Mouse (Mus musculus) heart, adult 2 months (tissue): Measurements from ENCODE around the gene Itgb1. TPM values are rescaled to one million over a fixed set of nuclear protein-coding genes. Genes with fewer than 3 reads are reported as not detected.

ENCODE experiments used
- DNase-seq, 2 experiments: peaks; one replicate each; pipeline ENCODE4 v3.0.0; 2021
- H3K27ac ChIP-seq: fragments of 200-600 bp; 2 replicates; pipeline ENCODE4 v1.8.1; 2022
- H3K27me3 ChIP-seq: fragments of 200-500 bp; 2 replicates; pipeline ENCODE4 v1.6.1; 2012; ENCODE audit warnings: mild to moderate bottlenecking, low read length, inconsistent platforms, mixed read lengths; ENCODE audit not compliant: control insufficient read depth, insufficient read depth
- H3K36me3 ChIP-seq: fragments of 200-500 bp; 2 replicates; pipeline ENCODE4 v1.6.1; 2012; ENCODE audit warnings: low read length, inconsistent platforms; ENCODE audit not compliant: control insufficient read depth, insufficient read depth
- H3K4me1 ChIP-seq: fragments of 200-500 bp; 2 replicates; pipeline ENCODE4 v1.6.1; 2011; ENCODE audit warnings: low read length; ENCODE audit not compliant: control insufficient read depth, insufficient read depth
- H3K4me3 ChIP-seq: fragments of 200-600 bp; 2 replicates; pipeline ENCODE4 v1.8.1; 2022
- H3K79me2 ChIP-seq: fragments of 200-500 bp; replicated peaks from 2 replicates; pipeline ENCODE4 v1.6.1; 2012; ENCODE audit warnings: mild to moderate bottlenecking, inconsistent platforms, low read length, moderate library complexity, mixed read lengths; ENCODE audit not compliant: control insufficient read depth, insufficient read depth
- H3K9ac ChIP-seq: fragments of 200-500 bp; 2 replicates; pipeline ENCODE4 v1.6.1; 2012; ENCODE audit warnings: low read depth, mild to moderate bottlenecking, control low read depth, inconsistent platforms, low read length, mixed read lengths
- CTCF ChIP-seq: fragments of 200-600 bp; IDR thresholded peaks from 2 replicates; pipeline ENCODE4 v1.8.1; 2022; ENCODE audit warnings: antibody characterized with exemption, mild to moderate bottlenecking, moderate library complexity
- EP300 ChIP-seq: fragments of 200-500 bp; IDR thresholded peaks from 2 replicates; pipeline ENCODE4 v1.6.1; 2011; ENCODE audit warnings: low read depth, low read length, control low read depth; ENCODE audit not compliant: insufficient read depth
- POLR2A ChIP-seq: fragments of 200-500 bp; IDR thresholded peaks from 2 replicates; pipeline ENCODE4 v1.6.1; 2011; ENCODE audit warnings: mild to moderate bottlenecking, low read depth, low read length, control low read depth; ENCODE audit not compliant: insufficient read depth
- WGBS: fragments of 180-500 bp; shearing (Covaris S2); methylation state at CpG from one replicate; pipeline ENCODE4 v1.1.7; 2018; 5-methylcytosine and 5-hydroxymethylcytosine counted together
- intact Hi-C: fragments of 180-260 bp; cut with DNase I; formaldehyde crosslinking; loops from one replicate; pipeline ENCODE4 v1.15.1; 2025
- long read RNA-seq: library from polyadenylated mRNA; stranded (forward); transcript quantifications from one replicate; pipeline ENCODE4 v2.0.0, GENCODE M21; 2021
- polyA plus RNA-seq: library from polyadenylated mRNA; depleted of rRNA; stranded (reverse); fragments of >200 nt; gene quantifications from 2 replicates; pipeline ENCODE4 v1.2.3, GENCODE M21; 2012; rRNA removed
- total RNA-seq, 2 experiments: library from RNA; stranded (reverse); gene quantifications; 2 replicates each; pipeline ENCODE4 v1.2.3; 2021

The Itgb1 gene
- total RNA-seq (100 to 1,000 TPM; 338 to 365 TPM), polyA plus RNA-seq (80.5 and 178 TPM in 2 replicates)
- long read RNA-seq, transcript Itgb1-201 (16 exons, 3,815 nt), result major isoform, 139 of 341 reads
- long read RNA-seq, partial matches to known transcripts, result 32 of 341 reads
- long read RNA-seq, other reads (novel, unspliced or antisense), result 168 of 341 reads

DNA sequence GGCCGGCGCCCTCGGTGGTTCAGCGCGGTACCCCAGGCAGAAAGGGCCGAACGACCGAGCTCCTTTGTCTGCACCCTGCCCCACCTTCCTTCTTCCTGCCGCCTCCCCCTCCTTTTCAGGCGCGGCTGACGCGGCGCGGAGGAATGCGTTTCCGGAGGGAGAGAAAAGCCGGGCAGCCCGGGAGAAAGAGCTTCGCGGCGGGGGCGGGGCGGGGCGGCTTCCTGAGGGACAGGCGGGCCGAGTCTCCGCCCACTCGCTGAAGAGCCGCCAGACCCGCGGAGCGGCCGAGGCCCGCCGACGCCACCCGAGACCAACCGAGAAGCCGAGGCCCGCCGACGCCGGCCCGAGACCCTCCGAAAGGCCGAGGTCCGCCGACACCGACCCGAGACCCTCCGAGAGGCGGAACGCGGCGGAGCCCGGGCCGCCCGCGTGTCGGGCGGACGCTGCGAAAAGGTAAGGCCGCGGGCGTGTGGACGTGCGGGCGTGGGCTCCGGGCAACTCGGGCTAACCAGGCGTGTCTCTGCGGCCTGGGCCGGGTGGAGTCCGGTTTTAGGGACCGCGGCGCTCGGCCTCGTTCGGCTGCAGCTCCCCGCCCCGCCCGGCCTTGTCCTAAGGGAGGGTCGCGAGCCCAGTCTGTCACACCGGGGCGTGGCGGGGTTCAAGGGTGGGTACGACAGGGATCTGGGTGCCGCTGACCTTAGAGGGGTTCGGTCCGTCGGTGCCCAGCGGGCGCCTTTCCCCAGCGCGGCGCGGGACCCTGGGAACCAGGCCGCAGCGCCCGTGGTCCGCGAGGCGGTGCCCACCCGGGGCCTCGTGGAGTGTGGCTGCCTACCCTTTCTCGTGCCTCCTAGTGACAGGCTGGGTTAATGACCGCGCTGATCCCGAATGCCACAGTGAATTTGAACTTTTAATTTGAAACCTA, at the start of gene Itgb1:
Itgb1 (plus strand) TSS at position 148 of the 922 bp plus-strand sequence.
- H3K4me3 ChIP-seq, result peak within 1 kb of the TSS; percentile 74
- peak; percentile 95 to 96 for DNase-seq
- H3K36me3 ChIP-seq, result peaks cover 23% of the 10 kb centered on the region
- peaks cover 11% of the 10 kb centered on the region for H3K4me1 ChIP-seq
- peaks cover 6% of the 10 kb centered on the region; the same call in 1 of the 2 replicates for H3K79me2 ChIP-seq
- TF ChIP-seq CTCF (peak; percentile 68), POLR2A (peak; percentile 94), EP300 (0 out of 2 replicates have a peak, but pooled peaks have one; percentile 49)
- peak within 1 kb of the TSS; percentile 92 for H3K27ac ChIP-seq
- under 1% methylated on average over 111 of the region's 113 CpGs for WGBS
- intact Hi-C loops, result loop anchor here (1.0 to 10.0 kb wide), 5 partner anchors 23 to 331 kb away; partner anchors contain the start of gene Nrp1
- H3K27me3 ChIP-seq, result no peaks in the 10 kb centered on the region
- peak within 1 kb of the TSS; percentile 99 for H3K9ac ChIP-seq

- intact Hi-C loops, result no loop called here
- H3K27ac ChIP-seq, result no peak overlapping the region
- WGBS, result 53% methylated on average over 1 of the region's 1 CpGs
- no peaks in the 10 kb centered on the region for H3K27me3 ChIP-seq
- no peak for DNase-seq
- no peak overlapping the region for H3K4me3 ChIP-seq
- no peaks in the 10 kb centered on the region for H3K4me1 ChIP-seq
- no peaks in the 10 kb centered on the region for H3K36me3 ChIP-seq
- no peak overlapping the region for H3K9ac ChIP-seq
- H3K79me2 ChIP-seq, result no peaks in the 10 kb centered on the region
- TF ChIP-seq POLR2A, result no peak
- no peak for TF ChIP-seq CTCF
- no peak for TF ChIP-seq EP300
These were observed 42.4 kb upstream of the Itgb1 start for GRCm38 (mm10) chr8:128643104-128643503.

DNA sequence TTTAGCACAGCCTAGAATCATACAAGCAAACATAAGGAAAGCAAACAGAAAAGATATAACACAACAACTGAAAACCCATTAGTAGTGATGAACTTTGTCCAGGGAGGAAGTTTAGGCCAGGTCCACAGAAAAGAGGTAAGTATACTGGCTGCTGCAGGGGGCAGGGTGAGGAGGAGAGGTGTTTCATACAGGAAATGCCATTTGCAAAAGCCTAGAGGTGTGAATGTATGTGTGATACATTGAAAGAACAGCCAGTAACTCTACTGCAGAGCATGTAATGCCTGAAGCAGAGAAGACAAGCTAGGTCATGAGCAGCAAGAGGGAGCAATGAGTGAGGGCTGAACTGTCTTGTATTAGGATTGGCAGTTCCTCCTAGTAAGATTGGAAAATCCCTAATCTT, 40.0 kb upstream of the Itgb1 start:
- intact Hi-C loops, result no loop called here

DNA sequence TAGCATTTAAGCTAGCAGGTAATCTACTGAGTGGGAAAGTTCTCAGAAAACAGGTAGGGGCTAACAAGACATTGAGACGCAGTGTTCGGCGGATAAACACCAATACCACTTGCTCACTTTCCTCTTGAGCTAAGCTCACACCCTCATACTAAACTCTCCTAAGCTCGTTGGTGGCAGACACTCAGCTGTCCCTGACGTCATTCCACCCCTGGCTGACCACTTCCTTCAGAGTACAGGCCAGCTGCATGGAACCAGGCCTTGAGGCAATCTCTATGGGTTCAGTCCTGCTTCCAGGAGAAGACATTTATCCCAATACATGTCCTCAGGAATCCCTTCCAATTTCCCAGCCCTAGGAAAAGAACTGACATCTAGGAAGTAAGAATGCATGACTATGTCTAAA, 39.0 kb upstream of the Itgb1 start:
- intact Hi-C loops, result no loop called here
- Histone ChIP-seq H3K27ac (no peak overlapping the region), H3K36me3 (no peaks in the 10 kb centered on the region), H3K9ac (no peak overlapping the region), H3K27me3 (no peaks in the 10 kb centered on the region), H3K79me2 (no peaks in the 10 kb centered on the region), H3K4me3 (no peak overlapping the region), H3K4me1 (no peaks in the 10 kb centered on the region; the same call in 1 of the 2 replicates)
- DNase-seq, result no peak
- no peak for TF ChIP-seq CTCF
- no peak for TF ChIP-seq POLR2A
- WGBS, result 78% methylated on average over 5 of the region's 5 CpGs

More for the DNA sequence above, 40.0 kb upstream of the Itgb1 start:
- Histone ChIP-seq H3K36me3 (no peaks in the 10 kb centered on the region), H3K9ac (no peak overlapping the region), H3K79me2 (no peaks in the 10 kb centered on the region), H3K27ac (no peak overlapping the region), H3K4me1 (no peaks in the 10 kb centered on the region), H3K27me3 (no peaks in the 10 kb centered on the region), H3K4me3 (no peak overlapping the region)
- TF ChIP-seq POLR2A, result no peak
- no peak for TF ChIP-seq EP300
- no peak for TF ChIP-seq CTCF
- no peak for DNase-seq

- Histone ChIP-seq H3K79me2 (no peaks in the 10 kb centered on the region), H3K36me3 (no peaks in the 10 kb centered on the region), H3K27me3 (no peaks in the 10 kb centered on the region), H3K9ac (no peak overlapping the region), H3K4me1 (no peaks in the 10 kb centered on the region; the same call in 1 of the 2 replicates), H3K4me3 (no peak overlapping the region), H3K27ac (no peak overlapping the region)
- intact Hi-C loops, result no loop called here
- DNase-seq, result no peak
- TF ChIP-seq POLR2A (no peak), CTCF (no peak), EP300 (no peak)
These were observed 37.4 kb upstream of the Itgb1 start for GRCm38 (mm10) chr8:128648071-128648470.
